Mouse (Mus musculus) gastrocnemius, postnatal 10 days (tissue): Measurements from ENCODE around the gene Cacnb1. TPM values are rescaled to one million over a fixed set of nuclear protein-coding genes. Genes with fewer than 3 reads are reported as not detected.

Experiments
- DNase-seq: peaks from one replicate; pipeline ENCODE4 v3.0.0; 2021; ENCODE audit warnings: mixed read lengths
- microRNA-seq, 2 experiments: library from miRNA; unstranded; fragments of <30 nt; microRNA quantifications; one replicate each; pipeline ENCODE4 v1.2.0; 2021
- total RNA-seq, 2 experiments: library from RNA; stranded (reverse); gene quantifications; 2 replicates each; pipeline ENCODE4 v1.2.3; 2021

Cacnb1 gene
- total RNA-seq, 2 experiments from 2014 or later, result 313 to 347 TPM

- DNase-seq, result no peak
These were observed 67.5 kb downstream of the Cacnb1 start for GRCm38 (mm10) chr11:97955146-97955902.

GRCm38 (mm10) chr11:97954469-97955141 is 68.2 kb downstream of the Cacnb1 start:
- no peak for DNase-seq

GRCm38 (mm10) chr11:97953939-97954275 is 68.9 kb downstream of the Cacnb1 start:
- no peak for DNase-seq

- DNase-seq, result no peak
These were observed 69.5 kb downstream of the Cacnb1 start for GRCm38 (mm10) chr11:97953179-97953938.

GRCm38 (mm10) chr11:97952367-97953006 is 70.3 kb downstream of the Cacnb1 start:
- DNase-seq, result no peak

Small RNAs within 50 kb of the gene (microRNA-seq; reads per million reads assigned to microRNA genes)
- 0 reads per million in 2 experiments for gene Gm27597

Other genes with a start within 250 kb of the Cacnb1 start
- not detected for gene 1700001P01Rik, start 247.1 kb downstream of the Cacnb1 start, total RNA-seq
- gene Rpl23, start 240.6 kb downstream of the Cacnb1 start, total RNA-seq, result 100 to 1,000 TPM; 793 to 832 TPM
- gene Lasp1, start 224.0 kb downstream of the Cacnb1 start, total RNA-seq, result 10 to 100 TPM; 46.3 to 68.4 TPM
- gene B230217C12Rik, start 182.3 kb downstream of the Cacnb1 start, total RNA-seq, result 1 to 10 TPM in 1 of 2 experiments, under 1 TPM in 1; 0.95 to 1.1 TPM
- gene Fbxo47, start 138.9 kb downstream of the Cacnb1 start, total RNA-seq, result under 1 TPM; 0.31 to 0.56 TPM
- gene Plxdc1, start 36.6 kb downstream of the Cacnb1 start, total RNA-seq, result 10 to 100 TPM in 1 of 2 experiments, 1 to 10 TPM in 1; 8.3 to 10.7 TPM
- gene Arl5c, start 26.9 kb downstream of the Cacnb1 start, total RNA-seq, result 1 to 10 TPM in 1 of 2 experiments, under 1 TPM in 1; 0.82 to 1.8 TPM
- 100 to 1,000 TPM; 848 to 925 TPM for gene Rpl19, start 3.7 kb upstream of the Cacnb1 start, total RNA-seq
- under 1 TPM; 0.26 to 0.36 TPM for gene Stac2, start 30.4 kb upstream of the Cacnb1 start, total RNA-seq
- gene Fbxl20, start 127.4 kb upstream of the Cacnb1 start, total RNA-seq, result 10 to 100 TPM; 14.8 to 15.2 TPM
- 10 to 100 TPM; 23.7 to 26.2 TPM for gene Med1, start 170.3 kb upstream of the Cacnb1 start, total RNA-seq
- 10 to 100 TPM; 16.6 to 25.1 TPM for gene Cdk12, start 180.0 kb upstream of the Cacnb1 start, total RNA-seq